Mouse (Mus musculus) testis, adult 2 months (tissue): ENCODE measurements around the gene Trem3. TPM values are rescaled to one million over a fixed set of nuclear protein-coding genes. Genes with fewer than 3 reads are reported as not detected.

ENCODE experiments used
- H3K27ac ChIP-seq: fragments of 200-500 bp; 2 replicates; pipeline ENCODE4 v1.5.1; 2012; ENCODE audit warnings: low read depth, low read length; ENCODE audit not compliant: control insufficient read depth, insufficient read depth
- H3K27me3 ChIP-seq: fragments of 200-500 bp; 2 replicates; pipeline ENCODE4 v1.6.1; 2012; ENCODE audit warnings: mild to moderate bottlenecking, low read length, moderate library complexity; ENCODE audit not compliant: control insufficient read depth, insufficient read depth
- H3K36me3 ChIP-seq: fragments of 200-500 bp; 2 replicates; pipeline ENCODE4 v1.6.1; 2012; ENCODE audit warnings: mild to moderate bottlenecking, low read length; ENCODE audit not compliant: control insufficient read depth, insufficient read depth
- H3K4me1 ChIP-seq: fragments of 200-500 bp; 2 replicates; pipeline ENCODE4 v1.6.1; 2012; ENCODE audit warnings: low read length; ENCODE audit not compliant: control insufficient read depth, insufficient read depth
- H3K4me3 ChIP-seq: fragments of 200-500 bp; 2 replicates; pipeline ENCODE4 v1.5.1; 2012; ENCODE audit warnings: low read depth, mild to moderate bottlenecking, low read length, moderate library complexity, mixed read lengths; ENCODE audit not compliant: control insufficient read depth
- CTCF ChIP-seq: fragments of 200-500 bp; IDR thresholded peaks from 2 replicates; pipeline ENCODE4 v1.5.1; 2012; ENCODE audit warnings: low read depth, mild to moderate bottlenecking, inconsistent platforms, low read length, moderate library complexity; ENCODE audit not compliant: control insufficient read depth, insufficient read depth, insufficient replicate concordance
- POLR2A ChIP-seq: fragments of 200-500 bp; IDR thresholded peaks from 2 replicates; pipeline ENCODE4 v1.6.1; 2012; ENCODE audit warnings: low read depth, mild to moderate bottlenecking, inconsistent platforms, low read length, moderate library complexity; ENCODE audit not compliant: control insufficient read depth
- polyA plus RNA-seq: library from polyadenylated mRNA; depleted of rRNA; stranded (reverse); fragments of >200 nt; gene quantifications from 2 replicates; pipeline ENCODE4 v1.2.3, GENCODE M21; 2012

Gene Trem3
- polyA plus RNA-seq, 1 experiment: not detected

GRCm38 (mm10) chr17:48234550-48234949 is 13.0 kb upstream of the Trem3 start:
- Histone ChIP-seq H3K4me1 (no peaks in the 10 kb centered on the region; the same call in 1 of the 2 replicates), H3K27ac (no peak overlapping the region), H3K4me3 (peak overlapping the region; percentile 56), H3K27me3 (no peaks in the 10 kb centered on the region), H3K36me3 (no peaks in the 10 kb centered on the region)
- TF ChIP-seq CTCF (no peak), POLR2A (no peak)

GRCm38 (mm10) chr17:48235773-48236370 is 11.7 kb upstream of the Trem3 start:
- TF ChIP-seq POLR2A (no peak), CTCF (no peak)
- Histone ChIP-seq H3K27ac (no peak overlapping the region), H3K4me1 (no peaks in the 10 kb centered on the region), H3K36me3 (no peaks in the 10 kb centered on the region), H3K4me3 (peak overlapping the region; percentile 56), H3K27me3 (no peaks in the 10 kb centered on the region)

GRCm38 (mm10) chr17:48237621-48238020 is 10.0 kb upstream of the Trem3 start:
- Histone ChIP-seq H3K36me3 (no peaks in the 10 kb centered on the region), H3K4me1 (no peaks in the 10 kb centered on the region), H3K27ac (no peak overlapping the region), H3K27me3 (no peaks in the 10 kb centered on the region), H3K4me3 (no peak overlapping the region)
- no peak for TF ChIP-seq CTCF
- TF ChIP-seq POLR2A: no peak

- Histone ChIP-seq H3K4me3 (no peak overlapping the region), H3K27ac (no peak overlapping the region), H3K4me1 (no peaks in the 10 kb centered on the region), H3K27me3 (no peaks in the 10 kb centered on the region), H3K36me3 (no peaks in the 10 kb centered on the region)
- TF ChIP-seq POLR2A (no peak), CTCF (no peak)
These were observed 1.5 kb downstream of the Trem3 start for GRCm38 (mm10) chr17:48249039-48249438.

GRCm38 (mm10) chr17:48249501-48249900 is 1.9 kb downstream of the Trem3 start:
- TF ChIP-seq POLR2A (no peak), CTCF (no peak)
- Histone ChIP-seq H3K4me3 (no peak overlapping the region), H3K4me1 (no peaks in the 10 kb centered on the region), H3K36me3 (no peaks in the 10 kb centered on the region), H3K27ac (no peak overlapping the region), H3K27me3 (no peaks in the 10 kb centered on the region)

- Histone ChIP-seq H3K4me3 (no peak overlapping the region), H3K27ac (no peak overlapping the region), H3K27me3 (no peaks in the 10 kb centered on the region), H3K36me3 (no peaks in the 10 kb centered on the region), H3K4me1 (no peaks in the 10 kb centered on the region)
- TF ChIP-seq CTCF: no peak
- no peak for TF ChIP-seq POLR2A
These were observed 3.1 kb downstream of the Trem3 start for GRCm38 (mm10) chr17:48250631-48251030.

- Histone ChIP-seq H3K27me3 (no peaks in the 10 kb centered on the region), H3K4me1 (no peaks in the 10 kb centered on the region), H3K4me3 (no peak overlapping the region), H3K27ac (no peak overlapping the region), H3K36me3 (no peaks in the 10 kb centered on the region)
- TF ChIP-seq POLR2A (no peak), CTCF (no peak)
These were observed 9.0 kb downstream of the Trem3 start for GRCm38 (mm10) chr17:48256575-48256974.

GRCm38 (mm10) chr17:48261868-48262267 is 14.3 kb downstream of the Trem3 start:
- Histone ChIP-seq H3K27me3 (no peaks in the 10 kb centered on the region), H3K36me3 (no peaks in the 10 kb centered on the region), H3K4me3 (no peak overlapping the region), H3K27ac (no peak overlapping the region), H3K4me1 (no peaks in the 10 kb centered on the region)
- TF ChIP-seq CTCF: no peak
- no peak for TF ChIP-seq POLR2A
